Mouse (Mus musculus): Measurements from ENCODE around the gene Usp17la.
"Not testable (repeated sequence)": the region's sequence is repeated elsewhere in the genome, so short reads cannot be mapped to it uniquely, and the experiment has no call there.

Gene Usp17la

DNA sequence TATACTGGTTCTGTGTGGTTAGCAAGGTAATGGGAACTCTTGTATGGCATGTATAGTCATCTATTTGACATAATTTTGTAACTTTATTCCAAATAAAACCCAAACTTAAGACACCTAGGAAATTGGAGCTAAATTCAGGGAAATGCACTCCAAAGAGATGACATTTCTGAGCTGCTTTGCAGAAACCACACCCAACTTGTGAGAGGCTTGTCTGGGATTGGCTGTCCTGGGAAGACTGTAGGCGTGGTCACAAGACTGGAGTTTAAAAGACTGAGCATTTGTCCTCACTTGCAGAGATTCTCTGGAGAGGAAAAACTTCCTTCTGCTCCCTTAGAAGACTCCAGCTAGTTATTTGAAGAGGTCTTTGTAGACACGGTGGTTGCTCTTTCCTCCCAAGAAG is at the start of gene Usp17la:
Gene Usp17la (plus strand): TSS at position 301 of the 400 bp plus-strand sequence.
- not testable (repeated sequence) for DNase-seq (ENCODE audit: low read depth, low spot score)

GRCm38 (mm10) chr7:104810335-104810734 is 46.5 kb upstream of the Usp17la start:
- not testable (repeated sequence) for DNase-seq (ENCODE audit: low read depth, low spot score)

DNA sequence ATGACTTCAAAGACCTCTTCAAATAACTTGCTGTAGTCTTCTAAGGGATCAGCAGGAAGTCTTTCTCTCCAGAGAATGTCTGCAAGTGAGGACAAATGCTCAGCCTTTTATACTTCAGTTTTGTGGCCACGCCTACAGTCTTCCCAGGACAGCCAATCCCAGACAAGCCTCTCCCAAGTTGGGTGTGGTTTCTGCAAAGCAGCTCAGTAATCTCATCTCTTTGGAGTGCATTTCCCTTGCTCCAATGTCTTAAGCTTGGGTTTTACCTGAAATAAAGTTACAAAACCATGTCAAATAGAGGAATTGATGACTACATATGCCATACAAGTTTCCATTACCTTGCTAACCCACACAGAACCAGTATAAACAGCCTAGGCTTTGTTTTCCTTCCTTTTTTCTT is 14.3 kb upstream of the Usp17la start, which contains the start of gene Usp17lb:
Gene Usp17lb (minus strand): TSS at position 101 of the 400 bp plus-strand sequence.
- no peak for DNase-seq (ENCODE audit: low read depth, low spot score)

- no peak for DNase-seq (ENCODE audit: low read depth, low spot score)
Observed at GRCm38 (mm10) chr7:104843731-104844287, 13.0 kb upstream of the Usp17la start.

DNA sequence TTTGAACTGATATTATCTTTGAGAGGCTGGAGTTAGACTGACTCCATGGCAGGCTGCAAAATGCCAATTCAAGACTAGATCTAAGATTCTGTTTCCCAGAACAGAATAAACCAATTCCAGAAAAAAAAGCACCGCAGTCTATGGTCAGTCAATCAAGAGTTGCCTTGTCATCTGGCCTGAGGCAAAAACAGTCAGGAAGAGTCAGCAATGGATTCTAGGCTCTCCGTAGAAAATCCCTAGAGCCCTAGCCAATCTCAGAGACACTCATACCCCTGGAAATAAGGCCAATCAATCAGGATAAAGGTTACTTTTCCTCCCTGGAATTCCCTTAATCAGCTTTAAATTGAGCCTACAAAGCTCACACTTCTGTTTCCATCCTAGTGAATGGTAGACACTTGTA is 5.3 kb upstream of the Usp17la start:
- DNase-seq (ENCODE audit: low read depth, low spot score), result not testable (repeated sequence)

DNA sequence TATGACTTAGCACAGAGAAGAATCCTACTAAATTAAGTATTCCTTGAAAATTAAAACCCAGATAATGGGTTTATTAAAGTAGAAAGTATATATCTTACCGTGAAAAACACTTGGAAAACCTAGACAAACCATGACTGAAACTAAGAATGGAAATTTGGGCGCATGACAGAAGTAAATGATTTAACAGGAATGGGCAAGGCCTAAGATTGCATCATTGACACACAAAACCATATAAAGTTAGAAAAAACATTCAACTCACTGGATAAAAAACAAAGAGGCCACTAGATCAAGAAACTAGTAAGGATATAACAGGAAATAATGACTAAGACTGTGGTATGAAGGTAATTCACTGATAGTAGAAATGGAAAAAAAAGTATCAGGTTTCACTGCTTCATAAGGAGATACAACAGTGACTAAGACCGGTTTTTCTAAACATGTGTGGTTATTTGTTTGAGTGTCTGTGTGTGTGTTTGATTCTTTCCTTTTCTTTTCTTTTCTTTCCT is 1.5 kb upstream of the Usp17la start:
- no peak for DNase-seq (ENCODE audit: low read depth, low spot score)

GRCm38 (mm10) chr7:104857683-104858082 is 874 bp downstream of the Usp17la start:
- no peak for DNase-seq (ENCODE audit: low read depth, low spot score)

DNA sequence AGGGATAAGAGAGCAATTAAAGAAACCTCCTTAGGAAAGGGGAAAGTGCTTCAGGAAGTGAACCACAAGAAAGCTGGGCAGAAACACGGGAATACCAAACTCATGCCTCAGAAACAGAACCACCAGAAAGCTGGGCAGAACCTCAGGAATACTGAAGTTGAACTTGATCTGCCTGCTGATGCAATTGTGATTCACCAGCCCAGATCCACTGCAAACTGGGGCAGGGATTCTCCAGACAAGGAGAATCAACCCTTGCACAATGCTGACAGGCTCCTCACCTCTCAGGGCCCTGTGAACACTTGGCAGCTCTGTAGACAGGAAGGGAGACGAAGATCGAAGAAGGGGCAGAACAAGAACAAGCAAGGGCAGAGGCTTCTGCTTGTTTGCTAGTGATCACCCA is 4.6 kb downstream of the Usp17la start:
- no peak for DNase-seq (ENCODE audit: low read depth, low spot score)

DNA sequence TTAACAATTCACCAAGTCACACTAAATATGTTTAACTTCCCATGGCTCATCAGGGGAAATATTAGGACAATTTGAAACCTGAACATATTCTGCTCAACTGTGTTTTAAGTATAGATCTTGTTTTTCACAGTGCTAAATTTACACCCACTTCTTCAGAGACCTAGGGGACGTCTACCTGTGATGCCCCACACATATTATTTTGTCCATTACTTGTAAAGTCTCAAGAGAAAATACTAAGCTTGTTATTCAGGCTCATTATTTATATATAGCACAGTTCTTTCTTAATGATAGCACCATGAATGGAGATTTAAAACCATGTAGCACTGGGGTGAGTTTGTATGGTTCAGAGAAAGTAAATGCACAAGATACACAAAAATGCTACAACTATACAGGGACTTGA is 20.9 kb downstream of the Usp17la start, which contains the start of gene Olfr665:
Gene Olfr665 (plus strand): TSS at position 301 of the 400 bp plus-strand sequence.
- DNase-seq (ENCODE audit: low read depth, low spot score), result no peak

GRCm38 (mm10) chr7:104895852-104896251 is 39.0 kb downstream of the Usp17la start, which contains the start of gene Olfr666:
Olfr666 (minus strand) TSS chr7:104895952.
- DNase-seq (ENCODE audit: low read depth, low spot score), result no peak
